Mouse (Mus musculus) E14TG2a.4 (cell line): ENCODE results near the gene Gm12888.
"Not testable (repeated sequence)": the region's sequence is repeated elsewhere in the genome, so short reads cannot be mapped to it uniquely, and the experiment has no call there.

ENCODE experiments used
- H3K27me3 ChIP-seq: 2 replicates; pipeline ENCODE4 v1.6.1; 2014; ENCODE audit warnings: low read length, control low read depth; ENCODE audit not compliant: insufficient read depth
- H3K36me3 ChIP-seq: 2 replicates; pipeline ENCODE4 v1.6.1; 2014; ENCODE audit warnings: low read length, control low read depth; ENCODE audit not compliant: insufficient read depth
- H3K4me1 ChIP-seq: replicated peaks from 2 replicates; pipeline ENCODE4 v1.6.1; 2014; ENCODE audit warnings: low read depth, low read length, control low read depth
- H3K4me3 ChIP-seq: replicated peaks from 2 replicates; pipeline ENCODE4 v1.5.1; 2014; ENCODE audit warnings: mild to moderate bottlenecking, low read length
- H3K9me3 ChIP-seq: 2 replicates; pipeline ENCODE4 v1.6.1; 2014; ENCODE audit warnings: low read length, control low read depth

Gm12888 gene

GRCm38 (mm10) chr4:121324817-121325216 is at the start of gene Gm12888:
Gene Gm12888 (minus strand): TSS chr4:121324917.
- not testable (repeated sequence) for H3K27me3 ChIP-seq, H3K36me3 ChIP-seq, H3K9me3 ChIP-seq, H3K4me1 ChIP-seq, H3K4me3 ChIP-seq
